Mouse (Mus musculus) kidney, adult 2 months (tissue): ENCODE results near the gene St6gal1.

Experiments
- CTCF ChIP-seq: fragments of 200-500 bp; conservative IDR thresholded peaks from 2 replicates; pipeline ENCODE4 v1.5.1; 2011; ENCODE audit warnings: low read depth, mild to moderate bottlenecking, control low read depth, low read length, moderate library complexity, mixed read lengths; ENCODE audit not compliant: insufficient read depth, insufficient read length
- POLR2A ChIP-seq: fragments of 200-500 bp; IDR thresholded peaks from one replicate; pipeline ENCODE4 v1.6.1; 2011; ENCODE audit warnings: low read depth, low read length, control low read depth

GRCm38 (mm10) chr16:23364328-23364990 lies 139.9 kb downstream of the St6gal1 start:
- TF ChIP-seq CTCF (no peak), POLR2A (no peak)
